Mouse (Mus musculus) neural tube, embryonic 14.5 days (tissue): ENCODE results near the gene Tent5c. TPM values are rescaled to one million over a fixed set of nuclear protein-coding genes. Genes with fewer than 3 reads are reported as not detected.

Experiments used
- ATAC-seq: fragments of 200-750 bp; cut with Nextera tagmentation; 2 replicates; pipeline ENCODE4 v1.8.0; 2017; ENCODE audit warnings: low read depth, mild to moderate bottlenecking, moderate TSS enrichment, moderate library complexity
- H3K27ac ChIP-seq: fragments of 300-500 bp; sonication (generic); 2 replicates; pipeline ENCODE4 v1.5.1; 2014; ENCODE audit warnings: low read depth, mild to moderate bottlenecking, control low read depth, low read length, moderate library complexity, mixed read lengths
- H3K27me3 ChIP-seq: fragments of 300-500 bp; sonication (generic); 2 replicates; pipeline ENCODE4 v1.6.1; 2014; ENCODE audit warnings: low read length; ENCODE audit not compliant: control insufficient read depth, insufficient read depth
- H3K36me3 ChIP-seq: fragments of 300-500 bp; sonication (generic); 2 replicates; pipeline ENCODE4 v1.6.1; 2014; ENCODE audit warnings: low read length, mixed read lengths; ENCODE audit not compliant: control insufficient read depth, insufficient read depth
- H3K4me1 ChIP-seq: fragments of 300-500 bp; sonication (generic); 2 replicates; pipeline ENCODE4 v1.6.1; 2014; ENCODE audit warnings: low read length; ENCODE audit not compliant: control insufficient read depth, insufficient read depth
- H3K4me2 ChIP-seq: fragments of 300-500 bp; sonication (generic); 2 replicates; pipeline ENCODE4 v1.6.1; 2014; ENCODE audit warnings: mild to moderate bottlenecking, low read depth, low read length, control low read depth
- H3K4me3 ChIP-seq: fragments of 300-500 bp; sonication (generic); 2 replicates; pipeline ENCODE4 v1.5.1; 2014; ENCODE audit warnings: low read depth, low read length, control low read depth, mixed read lengths
- H3K9ac ChIP-seq: fragments of 300-500 bp; sonication (generic); replicated peaks from 2 replicates; pipeline ENCODE4 v1.6.1; 2014; ENCODE audit warnings: low read depth, mild to moderate bottlenecking, control low read depth, low read length, mixed read lengths
- H3K9me3 ChIP-seq: fragments of 300-500 bp; sonication (generic); 2 replicates; pipeline ENCODE4 v1.6.1; 2016; ENCODE audit warnings: low read length; ENCODE audit not compliant: control insufficient read depth
- WGBS: fragments of 180-500 bp; shearing (Covaris S2); extraction: QIAGEN DNeasy Blood & Tissue Kit; methylation state at CpG from one replicate; pipeline ENCODE4 v1.1.7; 2014; 5-methylcytosine and 5-hydroxymethylcytosine counted together
- polyA plus RNA-seq: library from polyadenylated mRNA; unstranded; fragments of >200 nt; fragmentation: Nextera tagmentation; extraction: Ambion mirVana; gene quantifications from 2 replicates; pipeline ENCODE4 v1.2.1, GENCODE M21; 2014

Gene Tent5c
- polyA plus RNA-seq, 1 experiment from 2014 or later, result 3.2 TPM

DNA sequence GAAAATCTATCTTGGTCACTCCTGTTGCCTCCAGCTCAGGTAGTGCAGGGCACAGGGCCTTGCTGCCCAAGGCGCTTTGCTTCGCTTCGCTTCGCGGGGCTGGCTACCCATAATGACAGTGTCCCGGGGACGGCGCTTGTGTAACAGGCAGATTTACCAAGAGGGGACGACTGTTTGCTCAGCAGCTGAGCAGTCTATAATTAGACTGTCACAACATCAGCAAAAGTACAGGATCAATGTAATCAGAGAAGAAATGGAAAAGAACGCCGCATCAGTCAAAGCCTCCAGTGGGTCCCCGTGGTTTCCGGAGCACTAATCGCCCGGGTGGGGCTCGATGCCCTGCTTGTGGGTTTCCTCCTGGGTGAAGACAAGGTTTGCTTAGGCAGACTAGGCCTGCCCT lies 6.3 kb upstream of the Tent5c start:
- H3K4me2 ChIP-seq, result no peak overlapping the region
- H3K36me3 ChIP-seq, result no peaks in the 10 kb centered on the region
- ATAC-seq, result no peak
- no peak overlapping the region for H3K9ac ChIP-seq
- WGBS, result 92% methylated on average over 16 of the region's 16 CpGs
- H3K27ac ChIP-seq, result no peak overlapping the region
- no peak overlapping the region for H3K4me3 ChIP-seq
- no peaks in the 10 kb centered on the region for H3K4me1 ChIP-seq
- H3K9me3 ChIP-seq, result no peaks in the 10 kb centered on the region
- H3K27me3 ChIP-seq, result no peaks in the 10 kb centered on the region

DNA sequence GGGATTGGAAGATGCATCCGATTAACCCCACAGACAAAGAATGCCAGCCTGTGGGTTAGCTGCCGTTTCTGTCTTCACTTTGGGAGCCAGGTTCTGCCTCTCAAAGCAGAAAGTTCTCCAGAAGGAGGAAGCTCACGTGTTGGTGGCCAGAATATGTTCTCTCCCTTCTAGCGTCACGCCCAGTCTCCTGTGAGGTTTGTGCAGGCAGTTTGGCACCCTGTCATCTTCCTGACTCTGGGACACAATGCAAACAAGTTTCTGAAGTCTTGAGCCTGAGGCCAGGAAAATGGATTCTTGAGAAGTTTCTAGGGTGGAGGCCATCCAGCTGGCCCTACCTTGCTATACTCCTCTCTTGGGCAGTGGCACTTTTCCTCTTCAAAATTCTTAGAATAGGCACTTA lies 5.8 kb upstream of the Tent5c start:
- Histone ChIP-seq H3K4me3 (no peak overlapping the region), H3K9me3 (no peaks in the 10 kb centered on the region), H3K4me2 (no peak overlapping the region), H3K27ac (no peak overlapping the region), H3K27me3 (no peaks in the 10 kb centered on the region), H3K36me3 (no peaks in the 10 kb centered on the region), H3K9ac (no peak overlapping the region), H3K4me1 (no peaks in the 10 kb centered on the region)
- WGBS, result 92% methylated on average over 5 of the region's 5 CpGs
- no peak for ATAC-seq

DNA sequence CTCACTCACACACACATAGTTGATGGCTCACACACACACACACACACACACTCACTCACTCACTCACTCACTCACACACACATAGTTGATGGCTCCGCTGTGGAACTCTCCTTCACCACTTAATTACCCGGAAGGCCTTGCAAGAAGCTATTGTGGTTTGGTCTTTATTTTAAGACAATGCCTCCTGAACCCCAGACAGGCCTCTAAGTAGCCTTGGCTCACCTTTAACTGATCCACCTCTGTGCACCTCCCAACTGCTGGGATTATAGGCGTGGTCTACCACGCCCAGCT lies 831 bp upstream of the Tent5c start:
- ATAC-seq, result peak; percentile 7; the same call in 1 of the 2 replicates
- H3K9me3 ChIP-seq, result no peaks in the 10 kb centered on the region
- no peak overlapping the region for H3K27ac ChIP-seq
- no peak overlapping the region for H3K9ac ChIP-seq
- H3K36me3 ChIP-seq, result no peaks in the 10 kb centered on the region
- no peaks in the 10 kb centered on the region; the same call in 1 of the 2 replicates for H3K4me1 ChIP-seq
- no peak overlapping the region for H3K4me3 ChIP-seq
- peak overlapping the region; percentile 97; the same call in 1 of the 2 replicates for H3K4me2 ChIP-seq
- H3K27me3 ChIP-seq, result peaks cover 24% of the 10 kb centered on the region
- WGBS, result 13% methylated on average over 4 of the region's 4 CpGs

DNA sequence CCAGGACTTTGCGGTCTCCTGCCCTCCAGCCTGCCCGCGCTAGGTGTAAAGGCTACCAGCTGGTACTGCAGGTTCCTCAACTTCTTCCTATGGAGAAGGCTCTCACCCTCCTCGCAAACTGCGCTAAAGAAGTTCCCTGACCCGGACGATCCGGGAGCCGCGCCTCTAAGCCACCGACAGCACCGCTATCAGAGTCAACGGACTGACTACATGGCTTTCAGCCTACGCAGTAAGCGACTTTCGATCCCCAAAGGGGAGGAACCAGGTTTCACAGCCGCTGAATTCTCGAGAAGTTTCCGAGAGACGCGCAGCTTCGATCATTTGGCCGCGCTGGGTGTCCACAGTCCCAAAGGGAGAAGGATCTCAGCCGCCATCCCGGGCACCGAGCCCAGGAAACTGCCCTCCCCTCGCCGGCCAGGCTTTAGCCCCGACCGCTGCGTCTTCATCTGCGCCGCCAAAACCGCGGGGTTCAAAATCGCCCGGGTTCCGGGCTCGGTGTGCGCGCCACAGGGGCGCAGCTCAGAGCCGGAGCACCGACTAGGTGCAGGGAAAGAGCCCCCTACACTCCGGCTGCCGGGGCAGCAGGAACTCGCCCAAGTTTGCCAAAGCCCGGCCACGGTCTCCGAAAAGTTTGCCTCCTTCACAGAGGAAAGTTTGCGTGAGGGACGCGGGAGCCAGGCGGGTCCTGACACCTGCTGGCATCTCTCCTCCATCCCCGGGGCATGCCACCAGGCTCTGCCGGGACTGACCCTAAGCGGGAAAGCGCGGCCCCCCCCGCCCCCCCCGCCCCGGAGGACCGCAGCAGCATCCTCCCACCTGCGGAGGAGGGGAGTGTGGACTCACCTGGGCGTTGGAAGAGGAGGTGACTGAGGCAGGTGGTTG lies 632 bp downstream of the Tent5c start:
- no peaks in the 10 kb centered on the region; the same call in 1 of the 2 replicates for H3K4me1 ChIP-seq
- no peaks in the 10 kb centered on the region for H3K36me3 ChIP-seq
- no peak overlapping the region for H3K27ac ChIP-seq
- H3K4me2 ChIP-seq, result peak overlapping the region; percentile 97
- ATAC-seq, result peak; percentile 44
- H3K27me3 ChIP-seq, result peaks cover 24% of the 10 kb centered on the region
- H3K9ac ChIP-seq, result peak overlapping the region; percentile 39
- WGBS, result under 1% methylated on average over 62 of the region's 66 CpGs
- H3K4me3 ChIP-seq, result peak overlapping the region; percentile 67
- no peaks in the 10 kb centered on the region for H3K9me3 ChIP-seq

DNA sequence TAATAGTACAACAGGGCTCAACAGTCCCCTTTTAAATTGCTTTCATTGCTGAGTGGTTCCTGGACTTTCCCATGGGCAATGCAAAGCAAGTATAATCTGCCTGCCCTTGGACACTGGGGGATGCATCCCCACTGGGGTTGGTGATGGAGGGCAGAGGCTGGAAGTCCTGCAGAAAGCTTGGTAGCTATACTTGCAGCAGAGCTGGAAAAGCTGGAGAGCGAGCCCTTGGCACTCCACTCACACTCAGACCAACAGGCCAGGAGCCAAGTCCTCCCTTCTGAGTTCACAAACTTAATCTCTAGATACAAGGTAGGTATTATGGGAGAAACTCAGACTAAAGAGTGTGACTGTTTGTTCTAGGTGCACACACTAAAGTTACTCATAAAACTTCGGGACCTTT lies 2.1 kb downstream of the Tent5c start:
- no peak for ATAC-seq
- 81% methylated on average over 2 of the region's 2 CpGs for WGBS
- Histone ChIP-seq H3K27ac (no peak overlapping the region), H3K4me2 (no peak overlapping the region), H3K4me1 (no peaks in the 10 kb centered on the region; the same call in 1 of the 2 replicates), H3K27me3 (peaks cover 24% of the 10 kb centered on the region), H3K4me3 (no peak overlapping the region), H3K9ac (no peak overlapping the region), H3K9me3 (no peaks in the 10 kb centered on the region), H3K36me3 (no peaks in the 10 kb centered on the region)

DNA sequence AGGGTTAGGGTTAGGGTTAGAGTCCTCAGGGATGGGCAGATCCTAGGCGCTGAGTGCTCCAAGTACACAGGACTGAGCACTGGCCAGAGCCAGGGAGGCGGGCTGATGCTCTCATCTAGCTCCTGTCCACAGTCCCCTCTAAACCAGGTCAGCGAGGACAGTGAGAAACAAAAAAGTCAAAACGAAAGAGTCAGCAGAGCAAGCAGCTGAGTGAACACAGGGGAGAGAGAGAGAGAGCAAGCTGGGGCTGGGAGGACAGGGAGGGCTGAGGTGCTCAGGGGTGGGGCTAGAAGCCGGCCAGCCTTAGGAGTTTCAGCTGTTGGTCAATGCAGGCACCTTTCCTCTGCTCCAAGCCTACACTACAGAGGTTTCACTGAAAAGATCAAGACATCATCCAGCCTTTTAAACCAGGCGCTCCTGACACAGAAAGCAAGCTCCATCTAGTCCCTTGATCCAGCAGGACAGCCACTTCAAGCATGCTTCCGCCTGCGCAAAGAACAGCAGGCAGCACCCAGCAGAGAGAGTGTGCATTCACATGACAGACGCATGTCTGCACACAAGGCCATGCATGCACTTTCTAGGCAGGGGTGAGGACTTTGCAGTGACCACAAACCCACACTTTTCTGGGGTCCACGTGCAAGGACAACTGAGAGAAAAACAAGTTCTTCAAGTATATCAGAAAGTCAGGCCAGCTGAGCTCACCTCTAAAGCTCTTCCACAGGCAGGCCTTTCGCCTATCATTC lies 3.6 kb downstream of the Tent5c start:
- Histone ChIP-seq H3K9me3 (no peaks in the 10 kb centered on the region), H3K4me1 (no peaks in the 10 kb centered on the region; the same call in 1 of the 2 replicates), H3K27me3 (peaks cover 24% of the 10 kb centered on the region), H3K4me3 (no peak overlapping the region), H3K4me2 (no peak overlapping the region), H3K36me3 (no peaks in the 10 kb centered on the region), H3K27ac (no peak overlapping the region), H3K9ac (no peak overlapping the region)
- WGBS, result 57% methylated on average over 11 of the region's 11 CpGs
- ATAC-seq, result no peak

DNA sequence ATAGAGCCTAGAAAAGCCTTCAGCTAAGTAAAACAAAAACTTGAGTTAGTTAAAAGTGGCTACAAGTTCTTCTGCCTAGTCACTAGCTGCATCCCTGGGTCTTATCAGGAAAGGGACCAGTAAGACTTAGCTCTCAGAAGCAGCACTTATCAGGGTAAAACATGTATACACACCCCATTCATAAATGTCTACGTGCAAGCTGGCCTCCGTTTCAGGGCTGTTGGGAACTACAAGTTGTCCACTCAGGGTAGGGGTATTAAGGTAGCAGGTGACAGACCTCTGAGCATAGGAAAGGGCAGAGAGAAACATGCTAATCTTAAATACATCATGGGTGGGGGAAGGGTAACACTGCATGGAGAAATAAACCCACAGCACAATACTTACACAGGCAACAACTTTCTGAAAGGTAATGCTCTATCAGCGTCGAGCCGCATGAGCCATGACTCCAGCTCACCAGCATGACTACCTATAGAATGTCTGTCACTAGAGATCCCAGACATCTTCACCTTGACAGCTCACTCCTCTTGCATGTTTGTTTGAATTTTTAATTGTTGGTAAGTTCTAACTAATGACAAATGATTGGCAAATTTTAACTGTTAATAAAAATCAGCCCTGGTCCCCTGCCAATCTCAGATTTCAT lies 6.0 kb downstream of the Tent5c start:
- no peak for ATAC-seq
- H3K4me1 ChIP-seq, result no peaks in the 10 kb centered on the region; the same call in 1 of the 2 replicates
- H3K27me3 ChIP-seq, result peaks cover 15% of the 10 kb centered on the region; the same call in 1 of the 2 replicates
- H3K4me2 ChIP-seq, result no peak overlapping the region
- WGBS, result 90% methylated on average over 5 of the region's 5 CpGs
- no peak overlapping the region for H3K9ac ChIP-seq
- H3K27ac ChIP-seq, result no peak overlapping the region
- H3K9me3 ChIP-seq, result no peaks in the 10 kb centered on the region
- no peak overlapping the region for H3K4me3 ChIP-seq
- no peaks in the 10 kb centered on the region for H3K36me3 ChIP-seq

DNA sequence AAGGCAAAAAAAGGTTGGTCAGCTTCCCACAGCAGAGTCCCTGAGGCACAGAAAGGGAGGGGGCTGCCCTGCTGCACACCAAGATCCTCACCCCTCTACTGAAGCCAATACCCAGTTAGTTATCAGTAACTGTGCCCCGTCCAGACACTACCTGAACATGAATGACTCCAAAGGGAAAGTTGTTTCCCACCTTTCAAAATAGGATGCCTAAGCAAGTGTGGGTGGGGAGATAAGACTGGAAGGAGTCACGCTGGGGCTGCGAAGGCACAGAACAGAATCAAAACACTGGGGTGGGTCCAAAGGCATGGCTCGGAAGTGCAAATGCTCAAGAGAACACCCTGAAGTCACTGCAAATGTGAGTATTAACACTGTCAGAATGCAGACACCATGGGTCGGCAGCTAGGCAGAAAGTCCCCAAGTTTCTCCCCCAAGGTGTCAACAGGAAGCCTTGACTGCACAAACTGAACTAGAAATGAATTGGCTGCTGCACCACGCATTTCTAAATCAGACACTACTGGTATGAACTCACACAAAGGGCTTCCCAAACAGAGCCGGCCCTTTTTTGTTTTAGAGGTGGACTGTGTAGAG lies 6.7 kb downstream of the Tent5c start:
- Histone ChIP-seq H3K36me3 (no peaks in the 10 kb centered on the region), H3K4me1 (no peaks in the 10 kb centered on the region), H3K9me3 (no peaks in the 10 kb centered on the region), H3K9ac (no peak overlapping the region), H3K4me2 (no peak overlapping the region), H3K27me3 (peaks cover 15% of the 10 kb centered on the region; the same call in 1 of the 2 replicates), H3K27ac (no peak overlapping the region), H3K4me3 (no peak overlapping the region)
- ATAC-seq, result no peak
- WGBS, result 79% methylated on average over 7 of the region's 7 CpGs
